11 mouse cellular contexts compared by ENCODE assay signal in the genomic region with DNA sequence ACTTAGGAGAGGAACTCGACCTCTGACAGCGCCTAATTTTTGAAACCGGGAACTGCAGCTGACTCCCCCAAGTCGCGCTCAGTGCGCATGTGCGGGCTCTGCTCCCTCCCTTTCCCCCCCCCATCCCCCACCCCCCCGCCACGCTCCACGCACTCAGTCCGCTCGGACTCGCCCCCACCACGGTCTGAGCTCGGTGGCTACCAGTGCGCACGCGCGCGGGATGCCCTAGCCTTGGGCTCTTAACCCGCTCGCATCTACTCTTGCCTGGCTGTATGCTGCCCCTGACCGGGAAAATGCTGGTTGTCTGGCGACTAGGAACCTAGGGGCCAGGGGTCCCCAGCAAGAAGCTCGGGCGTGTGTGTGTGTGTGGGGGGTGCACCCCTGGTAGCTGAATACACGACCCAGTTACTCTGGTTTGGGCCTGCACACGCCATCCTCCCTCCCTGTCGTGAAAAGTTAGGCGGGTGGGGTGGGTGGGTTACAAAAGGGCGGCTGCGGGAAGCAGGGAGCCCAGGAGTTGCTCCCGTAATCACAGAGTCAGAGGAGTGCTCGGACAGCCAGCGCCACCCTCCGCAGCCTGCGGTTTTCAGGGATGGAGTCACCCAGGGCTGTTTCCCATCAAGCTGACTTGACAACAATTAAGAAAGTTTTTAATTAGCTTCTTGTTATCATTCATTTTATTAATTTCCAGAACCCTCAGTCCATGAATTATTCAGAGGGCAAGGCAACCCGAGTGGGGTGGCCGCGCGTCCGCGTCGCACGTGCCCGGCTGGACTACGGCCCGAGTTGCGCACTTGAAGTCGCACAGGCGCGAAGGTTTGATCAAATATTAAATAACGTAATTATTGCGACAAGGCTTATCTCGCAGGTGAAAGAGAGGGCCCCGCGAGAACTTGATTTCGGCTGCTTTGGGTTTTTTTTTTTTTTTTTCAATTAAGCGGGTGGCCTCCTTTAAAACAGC. TPM values are rescaled to one million over a fixed set of nuclear protein-coding genes. Genes with fewer than 3 reads are reported as not detected.
DNase-seq lines count a peak whose midpoint lies in the region; ATAC-seq and TF ChIP-seq lines count a peak whose summit lies in the region.
"Had no signal": no experiment of that assay in that cellular context is flagged by ENCODE, and none has a peak within 500 bp of the region (broad histone marks: within the 10 kb centered on the region; RNA-seq: fewer than 3 reads in every experiment).

No protein-coding gene starts in this region.

- H3K4me2 ChIP-seq in heart, postnatal 0 days (ENCODE audit: low read depth, low read length) = no peak overlapping the region
- H3K4me2 ChIP-seq in hindbrain, embryonic 15.5 days = peak overlapping the region; percentile 48
- H3K4me2 ChIP-seq in neural tube, embryonic 11.5 days (ENCODE audit: low read depth) = peak overlapping the region; percentile 53

- no peaks in the 10 kb centered on the region for H3K9me3 ChIP-seq in heart, postnatal 0 days (replicated peaks; ENCODE audit: control insufficient read depth, low read length)
- H3K9me3 ChIP-seq in hindbrain, embryonic 15.5 days = no peaks in the 10 kb centered on the region
- no peaks in the 10 kb centered on the region for H3K9me3 ChIP-seq in neural tube, embryonic 11.5 days (ENCODE audit: control insufficient read depth, low read length)
- H3K9me3 ChIP-seq: G1E had no signal

- TF ChIP-seq EP300 in heart, postnatal 0 days (IDR thresholded peaks at IDR 0.05; ENCODE audit: low read depth) = no peak

- WGBS in heart, postnatal 0 days = 2% methylated on average over 59 of the region's 59 CpGs
- whole genome bisulfite sequencing in hindbrain, embryonic 15.5 days = under 1% methylated on average over 58 of the region's 59 CpGs
- under 1% methylated on average over 59 of the region's 59 CpGs for WGBS in neural tube, embryonic 11.5 days

- TF ChIP-seq CTCF in heart, postnatal 0 days (IDR thresholded peaks at IDR 0.05; ENCODE audit: low read depth) = no peak

- H3K9ac ChIP-seq in heart, postnatal 0 days (replicated peaks; ENCODE audit: low read depth, low read length) = no peak overlapping the region
- H3K9ac ChIP-seq in hindbrain, embryonic 15.5 days = no peak overlapping the region
- peak overlapping the region; percentile 24; the same call in 1 of the 2 replicates for H3K9ac ChIP-seq in neural tube, embryonic 11.5 days (ENCODE audit: low read length)

- H3K36me3 ChIP-seq in heart, postnatal 0 days (replicated peaks; ENCODE audit: control insufficient read depth, insufficient read depth, low read length) = no peaks in the 10 kb centered on the region
- no peaks in the 10 kb centered on the region for H3K36me3 ChIP-seq in hindbrain, embryonic 15.5 days
- no peaks in the 10 kb centered on the region for H3K36me3 ChIP-seq in neural tube, embryonic 11.5 days (ENCODE audit: control insufficient read depth, insufficient read depth, low read length)

- H3K27ac ChIP-seq in heart, postnatal 0 days (ENCODE audit: low read depth) = no peak overlapping the region
- no peak overlapping the region for H3K27ac ChIP-seq in hindbrain, embryonic 15.5 days (replicated peaks)
- peak overlapping the region; percentile 45; the same call in 1 of the 2 replicates for H3K27ac ChIP-seq in neural tube, embryonic 11.5 days (ENCODE audit: low read depth, low read length)

- no peaks in the 10 kb centered on the region; the same call in 1 of the 2 replicates for H3K4me1 ChIP-seq in heart, postnatal 0 days (ENCODE audit: control insufficient read depth, insufficient read depth)
- peaks cover 12% of the 10 kb centered on the region for H3K4me1 ChIP-seq in hindbrain, embryonic 15.5 days (replicated peaks)
- H3K4me1 ChIP-seq in neural tube, embryonic 11.5 days (ENCODE audit: control insufficient read depth, insufficient read depth, low read length) = peaks cover 8% of the 10 kb centered on the region; the same call in 1 of the 2 replicates

- H3K27me3 ChIP-seq in heart, postnatal 0 days (ENCODE audit: control insufficient read depth, insufficient read depth, low read length) = peaks cover 87% of the 10 kb centered on the region
- H3K27me3 ChIP-seq in hindbrain, embryonic 15.5 days = peaks cover 66% of the 10 kb centered on the region
- H3K27me3 ChIP-seq in neural tube, embryonic 11.5 days (ENCODE audit: control insufficient read depth, insufficient read depth, low read length) = peaks cover 67% of the 10 kb centered on the region

- peak; percentile 60; the same call in 1 of the 2 replicates for ATAC-seq in heart, postnatal 0 days (ENCODE audit: insufficient read depth, low read depth)
- peak; percentile 88 for ATAC-seq in hindbrain, embryonic 15.5 days (ENCODE audit: low FRiP score, low read depth)
- peak; percentile 92 for ATAC-seq in neural tube, embryonic 11.5 days (ENCODE audit: insufficient read depth, low FRiP score, low TSS enrichment)

- H3K4me3 ChIP-seq in heart, postnatal 0 days (ENCODE audit: low read depth, low read length) = peak overlapping the region; percentile 13
- peak overlapping the region; percentile 27 for H3K4me3 ChIP-seq in hindbrain, embryonic 15.5 days
- peak overlapping the region; percentile 24 for H3K4me3 ChIP-seq in neural tube, embryonic 11.5 days (ENCODE audit: low read depth, low read length)
- H3K4me3 ChIP-seq: erythroblast, embryonic 14.5 days had no signal

- DNase-seq in heart, postnatal 0 days (ENCODE audit: low spot score) = no peak
- DNase-seq in heart, postnatal 4 days = no peak
- peak; percentile 93 for DNase-seq in embryo, embryonic 11 days
- peak; percentile 90 for DNase-seq in neural tube, embryonic 11.5 days (ENCODE audit: low spot score)
- DNase-seq in natural killer cell, adult 2 months (ENCODE audit: low spot score in 2 of 2) = no peak
- DNase-seq in right cerebral cortex, postnatal 25 days = no peak
- DNase-seq in ovary, postnatal 10 days (ENCODE audit: low spot score) = no peak

RNA-seq across cellular contexts. Expression of a gene that starts 7.2 kb away (rescaled TPM):
- total RNA-seq in heart, postnatal 0 days (2014; rRNA removed; ENCODE audit: low replicate concordance) = not detected in 2 replicates
- 0.04 and 0.23 TPM in 2 replicates for polyA plus RNA-seq in heart, postnatal 0 days (2015; fragmentation: Nextera tagmentation; extraction: Ambion mirVana)
- under 1 TPM; 0.23 to 0.24 TPM for total RNA-seq in heart, postnatal 4 days (2021)
- polyA plus RNA-seq in hindbrain, embryonic 15.5 days (2015; fragmentation: Nextera tagmentation; extraction: Ambion mirVana) = 42.7 and 59.3 TPM in 2 replicates
- polyA plus RNA-seq in neural tube, embryonic 11.5 days (2014; fragmentation: Nextera tagmentation; extraction: Ambion mirVana) = 79.6 and 96.7 TPM in 2 replicates
- total RNA-seq: neutrophil, adult 5-6 weeks had no signal
- polyA plus RNA-seq: erythroblast, embryonic 14.5 days had no signal

Comparison
In these comparisons a context has a peak if more than half of its experiments do, and no peak if none do; other contexts are left out.
1. DNase-seq: peak in embryo, embryonic 11 days (single experiment) and neural tube, embryonic 11.5 days (single experiment); none in heart, postnatal 0 days (single experiment), heart, postnatal 4 days (single experiment), natural killer cell, adult 2 months (0 of 2), right cerebral cortex, postnatal 25 days (single experiment) and ovary, postnatal 10 days (single experiment).
2. RNA of a gene that starts 7.2 kb away (polyA plus RNA-seq): 79.6 to 96.7 TPM in neural tube, embryonic 11.5 days and 42.7 to 59.3 TPM in hindbrain, embryonic 15.5 days; 0.04 to 0.23 TPM in heart, postnatal 0 days; every median in the first group is over 10 times any median in the second.
3. Peak in every context shown above with its lines, with median percentiles within 50 percentile points of each other: ATAC-seq and H3K4me3 ChIP-seq.